Comparison of ENCODE assay signal across 21 mouse cellular contexts in genomic region chr4:34226886-34227285, GRCm38 (mm10).
A peak's percentile ranks its signal among the peaks of the same experiment; 100 is the strongest.
DNase-seq lines count a peak whose midpoint lies in the region; ATAC-seq and TF ChIP-seq lines count a peak whose summit lies in the region.
"Had no signal": no experiment of that assay in that cellular context is flagged by ENCODE, and none has a peak within 500 bp of the region (broad histone marks: within the 10 kb centered on the region; RNA-seq: fewer than 3 reads in every experiment).

No protein-coding gene starts in this region.

- DNase-seq in forebrain, embryonic 11.5 days (ENCODE audit: low spot score): no peak
- DNase-seq in 3T3-L1 (ENCODE audit: low read depth, low spot score): peak; percentile 68
- peak; percentile 25 for DNase-seq in brain, adult 2 months (ENCODE audit: low read depth, low spot score)
- DNase-seq in c-Kit-positive CD71-positive TER-119-positive erythroid progenitor cells, embryonic 14.5 days (ENCODE audit: low spot score): no peak
- no peak for DNase-seq in lung, postnatal 25 days (ENCODE audit: low spot score)
- DNase-seq: adrenal gland, adult 8-10 months; cerebellum, adult 11 months; cerebellum, adult 2 months; gastrocnemius, postnatal 10 days; gastrocnemius, postnatal 36 days; heart, postnatal 36 days; kidney, adult 2 months had no signal

- no peaks in the 10 kb centered on the region for H3K9me3 ChIP-seq in forebrain, embryonic 15.5 days
- no peaks in the 10 kb centered on the region for H3K9me3 ChIP-seq in forebrain, embryonic 11.5 days (ENCODE audit: control insufficient read depth, low read length)
- H3K9me3 ChIP-seq: G1E; hindbrain, embryonic 10.5 days; hindbrain, embryonic 15.5 days had no signal

- peak overlapping the region; percentile 56; the same call in 1 of the 2 replicates for H3K27ac ChIP-seq in forebrain, embryonic 15.5 days (replicated peaks)
- no peak overlapping the region for H3K27ac ChIP-seq in forebrain, embryonic 11.5 days (ENCODE audit: low read depth, low read length)
- H3K27ac ChIP-seq: hindbrain, embryonic 10.5 days had no signal

- no peaks in the 10 kb centered on the region for H3K79me3 ChIP-seq in C2C12 (ENCODE audit: low read depth)

- WGBS in forebrain, embryonic 15.5 days: 67% methylated on average over 5 of the region's 5 CpGs
- 88% methylated on average over 5 of the region's 5 CpGs for WGBS in forebrain, embryonic 11.5 days

- ATAC-seq in forebrain, embryonic 15.5 days (replicated peaks): no peak
- no peak for ATAC-seq in forebrain, embryonic 11.5 days (replicated peaks; ENCODE audit: low FRiP score)
- ATAC-seq in erythroid progenitor cell, adult 5-6 weeks (replicated peaks; ENCODE audit: low FRiP score, poor library complexity, severe bottlenecking): no peak
- ATAC-seq: activated CD4-positive, CD25-positive, alpha-beta regulatory T cell, adult 4 months had no signal

- no peak overlapping the region for H3K4me2 ChIP-seq in forebrain, embryonic 15.5 days (replicated peaks)
- H3K4me2 ChIP-seq in forebrain, embryonic 11.5 days (ENCODE audit: low read depth, low read length, severe bottlenecking): no peak overlapping the region
- H3K4me2 ChIP-seq: heart, embryonic 11.5 days; hindbrain, embryonic 15.5 days had no signal

- H3K4me1 ChIP-seq in forebrain, embryonic 15.5 days: peaks cover 10% of the 10 kb centered on the region
- H3K4me1 ChIP-seq in forebrain, embryonic 11.5 days (replicated peaks; ENCODE audit: control insufficient read depth, insufficient read depth, low read length): no peaks in the 10 kb centered on the region
- H3K4me1 ChIP-seq: hindbrain, embryonic 10.5 days had no signal

- no peak overlapping the region for H3ac ChIP-seq in C2C12 (ENCODE audit: control insufficient read depth, insufficient read length, low read depth)

- H3K4me3 ChIP-seq in forebrain, embryonic 15.5 days: no peak overlapping the region
- no peak overlapping the region for H3K4me3 ChIP-seq in forebrain, embryonic 11.5 days (ENCODE audit: low read depth, low read length)
- H3K4me3 ChIP-seq in C2C12 (ENCODE audit: insufficient read depth, poor library complexity, severe bottlenecking): no peak overlapping the region
- H3K4me3 ChIP-seq: hindbrain, embryonic 10.5 days; hindbrain, embryonic 15.5 days had no signal

- no peaks in the 10 kb centered on the region for H3K36me3 ChIP-seq in forebrain, embryonic 15.5 days
- H3K36me3 ChIP-seq in forebrain, embryonic 11.5 days (ENCODE audit: control insufficient read depth, insufficient read depth, low read length): no peaks in the 10 kb centered on the region
- H3K36me3 ChIP-seq in C2C12 (ENCODE audit: control insufficient read depth, insufficient read depth): no peaks in the 10 kb centered on the region
- H3K36me3 ChIP-seq: G1E; hindbrain, embryonic 10.5 days; hindbrain, embryonic 15.5 days had no signal

- TF ChIP-seq CTCF in C2C12 (IDR thresholded peaks at IDR 0.05; ENCODE audit: control insufficient read depth, insufficient read depth, insufficient read length): no peak

- H3K79me2 ChIP-seq in C2C12 (ENCODE audit: control insufficient read depth, insufficient read depth): no peaks in the 10 kb centered on the region

- H3K27me3 ChIP-seq in forebrain, embryonic 15.5 days: no peaks in the 10 kb centered on the region
- H3K27me3 ChIP-seq in forebrain, embryonic 11.5 days (ENCODE audit: control insufficient read depth, insufficient read depth, low read length): no peaks in the 10 kb centered on the region
- H3K27me3 ChIP-seq in C2C12 (ENCODE audit: control insufficient read depth, insufficient read depth, insufficient read length): no peaks in the 10 kb centered on the region
- H3K27me3 ChIP-seq: CH12.LX; hindbrain, embryonic 15.5 days had no signal

- no peak overlapping the region for H3K9ac ChIP-seq in forebrain, embryonic 15.5 days (replicated peaks)
- no peak overlapping the region for H3K9ac ChIP-seq in forebrain, embryonic 11.5 days (ENCODE audit: low read length)
- H3K9ac ChIP-seq: hindbrain, embryonic 15.5 days had no signal

TF ChIP-seq in C2C12, 6 proteins besides CTCF, POLR2A, EP300 and RAD21:
- TF ChIP-seq FOSL1 (IDR thresholded peaks at IDR 0.05; ENCODE audit: insufficient read depth, low read length, poor library complexity, severe bottlenecking) (no peak), CEBPB (IDR thresholded peaks at IDR 0.05; ENCODE audit: low read depth) (peak; percentile 19), MAX (IDR thresholded peaks at IDR 0.05) (peak; percentile 53)
TF ChIP-seq in C2C12: peak in this region for 2.

Comparison
In these comparisons a context has a peak if more than half of its experiments do, and no peak if none do; other contexts are left out.
1. DNase-seq: peak in 3T3-L1 (single experiment) and brain, adult 2 months (single experiment); none in forebrain, embryonic 11.5 days (single experiment), c-Kit-positive CD71-positive TER-119-positive erythroid progenitor cells, embryonic 14.5 days (single experiment) and lung, postnatal 25 days (single experiment).